Mouse (Mus musculus) kidney, postnatal 0 days (tissue): ENCODE measurements around the gene Sun2. TPM values are rescaled to one million over a fixed set of nuclear protein-coding genes. Genes with fewer than 3 reads are reported as not detected.
A peak's percentile ranks its signal among the peaks of the same experiment; 100 is the strongest.

Experiments used
- ATAC-seq: fragments of 200-750 bp; cut with Nextera tagmentation; replicated peaks from 2 replicates; pipeline ENCODE4 v1.8.0; 2017; ENCODE audit warnings: low read depth, moderate number of reproducible peaks, moderate TSS enrichment, moderate library complexity; ENCODE audit not compliant: low FRiP score
- DNase-seq: peaks from one replicate; pipeline ENCODE4 v3.0.0-alpha.2; 2016; ENCODE audit warnings: low spot score
- H3K27ac ChIP-seq: fragments of 300-500 bp; sonication (generic); 2 replicates; pipeline ENCODE4 v1.5.1; 2014; ENCODE audit warnings: mild to moderate bottlenecking
- H3K27me3 ChIP-seq: fragments of 300-500 bp; sonication (generic); 2 replicates; pipeline ENCODE4 v1.6.1; 2014; ENCODE audit warnings: low read length, mixed read lengths; ENCODE audit not compliant: insufficient read depth
- H3K36me3 ChIP-seq: fragments of 300-500 bp; sonication (generic); 2 replicates; pipeline ENCODE4 v1.6.1; 2014; ENCODE audit warnings: low read length, mixed read lengths; ENCODE audit not compliant: insufficient read depth
- H3K4me1 ChIP-seq: fragments of 300-500 bp; sonication (generic); replicated peaks from 2 replicates; pipeline ENCODE4 v1.6.1; 2014; ENCODE audit warnings: antibody characterized with exemption, low read length, mixed read lengths; ENCODE audit not compliant: insufficient read depth
- H3K4me2 ChIP-seq: fragments of 300-500 bp; sonication (generic); 2 replicates; pipeline ENCODE4 v1.6.1; 2014; ENCODE audit warnings: mild to moderate bottlenecking, low read length, moderate library complexity, mixed read lengths
- H3K4me3 ChIP-seq: fragments of 300-500 bp; sonication (generic); replicated peaks from 2 replicates; pipeline ENCODE4 v1.5.1; 2014; ENCODE audit warnings: low read depth, low read length
- H3K9ac ChIP-seq: fragments of 300-500 bp; sonication (generic); 2 replicates; pipeline ENCODE4 v1.6.1; 2014; ENCODE audit warnings: low read depth, low read length
- H3K9me3 ChIP-seq: fragments of 300-500 bp; sonication (generic); replicated peaks from 2 replicates; pipeline ENCODE4 v1.6.1; 2016; ENCODE audit warnings: low read length, inconsistent platforms, mixed read lengths
- CTCF ChIP-seq: IDR thresholded peaks from 2 replicates; pipeline ENCODE4 v1.5.1; 2016; ENCODE audit warnings: antibody characterized with exemption, low read depth, mild to moderate bottlenecking, moderate library complexity
- whole genome bisulfite sequencing: fragments of 180-500 bp; shearing (Covaris S2); extraction: QIAGEN DNeasy Blood & Tissue Kit; methylation state at CpG from one replicate; pipeline ENCODE4 v1.1.7; 2014; 5-methylcytosine and 5-hydroxymethylcytosine counted together
- polyA plus RNA-seq: library from polyadenylated mRNA; unstranded; fragments of >200 nt; fragmentation: Nextera tagmentation; extraction: Ambion mirVana; gene quantifications from 2 replicates; pipeline ENCODE4 v1.2.1, GENCODE M21; 2015

Sun2 gene
- polyA plus RNA-seq, 1 experiment from 2014 or later: 3.5 TPM

DNA sequence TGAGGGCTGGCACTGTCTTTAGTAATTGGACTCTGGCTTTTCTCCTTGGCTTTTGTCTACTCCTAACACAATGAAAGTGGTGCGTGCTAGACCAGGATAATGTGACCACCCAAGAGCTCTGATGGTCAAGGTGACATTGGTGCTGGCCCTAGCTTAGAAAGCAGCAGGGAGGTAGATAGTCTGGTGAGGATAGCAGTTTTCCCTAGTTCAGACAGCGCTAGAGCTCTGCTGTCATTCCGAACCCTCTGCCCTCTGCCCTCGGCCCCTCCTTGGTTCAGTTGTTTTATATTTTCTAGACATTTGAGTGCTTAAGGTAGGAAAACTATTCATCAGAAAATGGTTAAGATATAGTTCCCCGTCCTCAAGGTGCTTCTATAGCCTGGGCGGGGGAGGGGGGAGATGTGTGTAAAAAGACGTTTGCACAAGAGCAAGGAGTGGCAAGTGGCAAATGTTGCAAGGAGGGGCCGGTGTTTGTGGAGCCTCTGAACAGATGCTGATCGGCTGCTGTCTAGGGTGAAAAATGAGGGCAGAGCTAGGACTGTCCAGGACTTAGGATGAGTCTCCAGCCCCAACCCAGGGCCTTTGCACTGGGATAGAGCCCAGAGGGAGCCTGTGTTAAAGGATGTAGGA lies 44.7 kb downstream of the Sun2 start:
- peak; percentile 59; the same call in 1 of the 2 replicates for ATAC-seq

DNA sequence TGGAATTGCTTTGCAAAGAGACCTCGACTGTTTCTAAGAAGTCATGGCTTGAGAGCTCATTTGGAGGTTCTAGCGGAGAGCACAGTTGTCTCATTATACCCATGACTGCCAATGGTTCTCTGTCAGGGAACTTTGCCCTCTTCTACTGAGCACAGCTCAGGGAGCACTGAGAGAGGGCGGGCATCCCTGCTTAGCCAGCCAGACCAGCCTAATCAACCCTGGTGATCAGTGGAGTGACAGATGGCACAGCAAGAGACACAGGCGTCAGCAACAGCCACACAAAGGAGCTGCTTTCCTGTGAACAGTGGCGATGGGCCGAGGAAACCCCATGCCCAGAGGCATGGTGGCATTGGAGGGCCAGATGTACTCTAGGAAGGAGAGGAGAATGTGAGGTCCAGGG lies 45.3 kb downstream of the Sun2 start:
- DNase-seq: no peak
- H3K9ac ChIP-seq: no peak overlapping the region

More for the DNA sequence above, 44.7 kb downstream of the Sun2 start:
- H3K36me3 ChIP-seq: 0 out of 2 replicates have a peak, but pooled peaks cover 3% of the 10 kb centered on the region
- no peak for DNase-seq
- H3K4me2 ChIP-seq: no peak overlapping the region
- no peaks in the 10 kb centered on the region for H3K27me3 ChIP-seq
- TF ChIP-seq CTCF: no peak
- peaks cover 13% of the 10 kb centered on the region; the same call in 1 of the 2 replicates for H3K4me1 ChIP-seq
- no peak overlapping the region for H3K27ac ChIP-seq
- H3K4me3 ChIP-seq: no peak overlapping the region
- H3K9ac ChIP-seq: no peak overlapping the region
- 51% methylated on average over 9 of the region's 9 CpGs for WGBS
- H3K9me3 ChIP-seq: no peaks in the 10 kb centered on the region

DNA sequence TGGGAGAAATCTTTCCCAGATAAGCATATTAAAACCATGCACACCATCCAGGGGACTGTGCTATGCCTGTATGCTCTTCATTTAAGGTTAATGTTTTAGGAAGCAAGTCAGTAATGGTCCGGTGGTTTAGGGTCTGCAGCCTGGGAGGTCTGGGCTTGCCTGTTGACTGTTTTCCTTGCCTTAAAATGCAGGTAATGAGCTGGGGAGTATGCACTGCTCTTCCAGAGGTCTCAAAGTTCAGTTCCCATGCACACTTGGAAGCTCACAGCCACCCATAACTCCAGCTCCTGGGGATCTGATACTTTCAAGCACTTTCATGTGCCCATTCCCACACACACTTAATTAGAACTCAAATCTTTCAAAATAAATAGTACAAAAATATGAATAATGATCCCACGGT lies 45.8 kb downstream of the Sun2 start:
- Histone ChIP-seq H3K27ac (peak overlapping the region; percentile 15; the same call in 1 of the 2 replicates), H3K9me3 (no peaks in the 10 kb centered on the region), H3K4me2 (no peak overlapping the region), H3K36me3 (0 out of 2 replicates have a peak, but pooled peaks cover 3% of the 10 kb centered on the region), H3K4me1 (peaks cover 21% of the 10 kb centered on the region; the same call in 1 of the 2 replicates), H3K4me3 (no peak overlapping the region), H3K9ac (no peak overlapping the region), H3K27me3 (no peaks in the 10 kb centered on the region)
- no peak for TF ChIP-seq CTCF
- DNase-seq (no peak), ATAC-seq (no peak)
- WGBS: 55% methylated on average over 2 of the region's 2 CpGs

More for the DNA sequence above, 45.3 kb downstream of the Sun2 start:
- TF ChIP-seq CTCF: no peak
- H3K4me3 ChIP-seq: no peak overlapping the region
- no peaks in the 10 kb centered on the region for H3K27me3 ChIP-seq
- 0 out of 2 replicates have a peak, but pooled peaks cover 3% of the 10 kb centered on the region for H3K36me3 ChIP-seq
- WGBS: 60% methylated on average over 6 of the region's 6 CpGs
- H3K9me3 ChIP-seq: no peaks in the 10 kb centered on the region
- peak; percentile 71 for ATAC-seq
- peak overlapping the region; percentile 15; the same call in 1 of the 2 replicates for H3K27ac ChIP-seq
- H3K4me2 ChIP-seq: no peak overlapping the region
- H3K4me1 ChIP-seq: peaks cover 18% of the 10 kb centered on the region; the same call in 1 of the 2 replicates

DNA sequence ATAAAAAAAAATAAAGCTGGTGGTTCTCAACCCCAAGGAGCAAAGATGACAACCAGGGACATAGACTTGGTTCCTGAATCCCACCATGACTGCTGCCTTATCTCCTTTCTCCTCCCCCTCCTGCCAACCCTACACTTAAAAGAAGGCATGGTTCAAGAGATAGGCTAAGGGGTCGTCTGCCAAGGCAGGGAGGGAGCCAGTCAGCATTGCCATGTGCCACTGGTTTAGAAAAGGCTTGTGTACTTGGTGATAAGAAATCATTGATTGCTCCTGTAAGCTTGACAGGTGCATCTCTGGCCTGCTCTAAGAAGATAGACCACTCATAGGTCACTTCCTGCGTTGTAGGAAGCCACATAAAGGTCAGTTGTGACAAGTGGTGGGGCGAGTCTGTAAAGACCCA lies 46.8 kb downstream of the Sun2 start:
- Histone ChIP-seq H3K9ac (no peak overlapping the region), H3K27ac (no peak overlapping the region), H3K4me1 (peaks cover 21% of the 10 kb centered on the region; the same call in 1 of the 2 replicates), H3K9me3 (no peaks in the 10 kb centered on the region), H3K27me3 (no peaks in the 10 kb centered on the region), H3K4me3 (no peak overlapping the region), H3K36me3 (0 out of 2 replicates have a peak, but pooled peaks cover 3% of the 10 kb centered on the region), H3K4me2 (no peak overlapping the region)
- no peak for ATAC-seq
- DNase-seq: no peak
- 47% methylated on average over 3 of the region's 3 CpGs for WGBS
- no peak for TF ChIP-seq CTCF

DNA sequence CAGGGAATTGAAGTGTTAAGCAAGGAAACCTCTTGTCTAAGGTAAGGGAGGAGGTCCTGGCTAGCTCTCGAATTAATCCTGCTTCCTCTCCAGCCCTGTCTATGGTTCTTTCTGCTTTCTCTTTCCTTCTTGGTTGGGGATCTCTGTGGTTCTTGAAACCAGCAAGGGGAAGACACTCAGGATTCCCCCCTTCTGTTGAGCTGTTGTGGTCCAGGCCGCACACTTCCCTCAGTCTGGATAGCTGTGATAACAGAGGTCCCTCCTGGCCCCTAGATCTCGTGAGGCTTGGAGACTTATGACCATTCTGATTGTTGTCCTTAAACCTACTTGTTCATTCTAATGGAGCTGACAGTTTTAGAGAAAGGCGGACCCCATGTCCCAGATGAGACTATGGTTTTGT lies 47.8 kb downstream of the Sun2 start:
- H3K9me3 ChIP-seq: no peaks in the 10 kb centered on the region
- H3K9ac ChIP-seq: no peak overlapping the region
- 87% methylated on average over 4 of the region's 4 CpGs for WGBS
- no peaks in the 10 kb centered on the region for H3K27me3 ChIP-seq
- ATAC-seq: no peak
- peaks cover 24% of the 10 kb centered on the region for H3K4me1 ChIP-seq
- no peak for DNase-seq
- no peak overlapping the region for H3K27ac ChIP-seq
- H3K4me3 ChIP-seq: no peak overlapping the region
- TF ChIP-seq CTCF: no peak
- H3K4me2 ChIP-seq: no peak overlapping the region
- 0 out of 2 replicates have a peak, but pooled peaks cover 3% of the 10 kb centered on the region for H3K36me3 ChIP-seq

DNA sequence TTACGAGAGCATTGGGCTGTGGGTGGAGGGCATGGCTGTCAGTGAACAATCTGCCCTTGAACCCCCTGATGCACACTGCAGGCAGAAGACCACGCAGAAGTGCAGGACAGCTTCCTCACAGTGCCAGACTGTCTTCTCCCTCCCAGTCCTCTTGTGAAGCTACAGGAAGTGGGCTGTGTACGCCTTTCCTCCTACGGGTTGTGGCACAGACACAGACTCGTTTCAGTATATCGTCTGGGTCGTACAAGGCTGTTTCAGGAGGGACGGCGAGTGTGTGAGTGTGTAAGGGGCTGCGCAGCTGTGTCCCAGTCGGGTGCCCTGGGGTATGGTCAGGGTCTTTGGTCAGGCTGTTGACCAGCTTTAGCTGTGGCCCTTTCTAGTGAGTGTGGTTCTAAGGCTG lies 48.6 kb downstream of the Sun2 start:
- Histone ChIP-seq H3K9me3 (no peaks in the 10 kb centered on the region), H3K27me3 (no peaks in the 10 kb centered on the region), H3K4me3 (no peak overlapping the region), H3K27ac (no peak overlapping the region), H3K4me2 (no peak overlapping the region), H3K9ac (no peak overlapping the region), H3K36me3 (0 out of 2 replicates have a peak, but pooled peaks cover 3% of the 10 kb centered on the region), H3K4me1 (peaks cover 25% of the 10 kb centered on the region)
- ATAC-seq: no peak
- no peak for DNase-seq
- no peak for TF ChIP-seq CTCF
- 66% methylated on average over 11 of the region's 11 CpGs for whole genome bisulfite sequencing
